ENCODE assay signal across 20 mouse cellular contexts in genomic region chr3:90332485-90332884, GRCm38 (mm10). TPM values are rescaled to one million over a fixed set of nuclear protein-coding genes. Genes with fewer than 3 reads are reported as not detected.
DNase-seq lines count a peak whose midpoint lies in the region; ATAC-seq and TF ChIP-seq lines count a peak whose summit lies in the region.
"Had no signal": no experiment of that assay in that cellular context is flagged by ENCODE, and none has a peak within 500 bp of the region (broad histone marks: within the 10 kb centered on the region; RNA-seq: fewer than 3 reads in every experiment).

No protein-coding gene starts in this region.

- H3K9me3 ChIP-seq in intestine, embryonic 16.5 days (ENCODE audit: control insufficient read depth, low read length): no peaks in the 10 kb centered on the region
- H3K9me3 ChIP-seq in intestine, embryonic 15.5 days: no peaks in the 10 kb centered on the region
- no peaks in the 10 kb centered on the region for H3K9me3 ChIP-seq in liver, postnatal 0 days (ENCODE audit: low read length)
- H3K9me3 ChIP-seq: embryonic facial prominence, embryonic 10.5 days; embryonic facial prominence, embryonic 12.5 days; forebrain, embryonic 13.5 days; forebrain, embryonic 15.5 days had no signal

- peak; percentile 20 for DNase-seq in liver, adult 2 months (ENCODE audit: extremely low read depth, low read depth, low spot score)
- DNase-seq in liver, postnatal 0 days: no peak
- peak; percentile 10 for DNase-seq in yolk sac, embryonic 10.5 days (ENCODE audit: low spot score)
- no peak for DNase-seq in gastrocnemius, postnatal 36 days
- DNase-seq: adrenal gland, adult 8-10 months; adrenal gland, postnatal 14 days; adrenal gland, postnatal 36 days; cerebellum, adult 11-12 months; cerebellum, adult 2 months; cerebellum, adult 9-10 months; cerebellum, postnatal 10 days; cerebellum, postnatal 25 days had no signal

- H3K79me2 ChIP-seq in liver, adult 2 months (ENCODE audit: control insufficient read depth, insufficient read depth, low read length): peaks cover 28% of the 10 kb centered on the region; the same call in 1 of the 2 replicates

- H3K27ac ChIP-seq in intestine, embryonic 16.5 days (ENCODE audit: low read length): no peak overlapping the region
- H3K27ac ChIP-seq in intestine, embryonic 15.5 days: no peak overlapping the region
- H3K27ac ChIP-seq in liver, adult 2 months (replicated peaks; ENCODE audit: insufficient read depth, low read depth, low read length): no peak overlapping the region
- no peak overlapping the region for H3K27ac ChIP-seq in liver, postnatal 0 days (ENCODE audit: low read depth)
- H3K27ac ChIP-seq: embryonic facial prominence, embryonic 10.5 days; embryonic facial prominence, embryonic 12.5 days; forebrain, embryonic 13.5 days; forebrain, embryonic 15.5 days had no signal

- TF ChIP-seq EP300 in liver, postnatal 0 days (IDR thresholded peaks at IDR 0.05; ENCODE audit: low read depth): no peak

- no peaks in the 10 kb centered on the region for H3K27me3 ChIP-seq in intestine, embryonic 16.5 days (replicated peaks; ENCODE audit: control insufficient read depth, insufficient read depth, low read length)
- H3K27me3 ChIP-seq in intestine, embryonic 15.5 days (replicated peaks): no peaks in the 10 kb centered on the region
- H3K27me3 ChIP-seq in liver, adult 2 months (ENCODE audit: control insufficient read depth, insufficient read depth, low read length): no peaks in the 10 kb centered on the region
- H3K27me3 ChIP-seq in liver, postnatal 0 days (ENCODE audit: insufficient read depth, low read length): no peaks in the 10 kb centered on the region
- H3K27me3 ChIP-seq: embryonic facial prominence, embryonic 12.5 days; forebrain, embryonic 13.5 days; forebrain, embryonic 15.5 days; Patski had no signal

- intact Hi-C loops in gastrocnemius, postnatal 36 days (cut with DNase I): no loop called here

- peak; percentile 59; the same call in 1 of the 2 replicates for ATAC-seq in intestine, embryonic 16.5 days
- no peak for ATAC-seq in intestine, embryonic 15.5 days
- no peak for ATAC-seq in liver, postnatal 0 days
- ATAC-seq: activated CD4-positive, CD25-positive, alpha-beta regulatory T cell, adult 4 months; forebrain, embryonic 13.5 days; forebrain, embryonic 15.5 days; Patski had no signal

- no peak overlapping the region for H3K4me2 ChIP-seq in intestine, embryonic 16.5 days (ENCODE audit: low read depth, low read length)
- no peak overlapping the region for H3K4me2 ChIP-seq in intestine, embryonic 15.5 days (replicated peaks)
- no peak overlapping the region for H3K4me2 ChIP-seq in liver, postnatal 0 days (ENCODE audit: low read depth, low read length)
- H3K4me2 ChIP-seq: embryonic facial prominence, embryonic 12.5 days; forebrain, embryonic 13.5 days; forebrain, embryonic 15.5 days had no signal

- no peaks in the 10 kb centered on the region for H3K4me1 ChIP-seq in intestine, embryonic 16.5 days (ENCODE audit: control insufficient read depth, insufficient read depth, low read length)
- H3K4me1 ChIP-seq in intestine, embryonic 15.5 days (replicated peaks): no peaks in the 10 kb centered on the region
- peaks cover 10% of the 10 kb centered on the region for H3K4me1 ChIP-seq in liver, adult 2 months (ENCODE audit: control insufficient read depth, insufficient read depth, low read length)
- no peaks in the 10 kb centered on the region for H3K4me1 ChIP-seq in liver, postnatal 0 days (ENCODE audit: insufficient read depth)
- H3K4me1 ChIP-seq: embryonic facial prominence, embryonic 10.5 days; embryonic facial prominence, embryonic 12.5 days had no signal

- 83% methylated on average over 5 of the region's 5 CpGs for WGBS in intestine, embryonic 16.5 days
- 91% methylated on average over 5 of the region's 5 CpGs for WGBS in intestine, embryonic 15.5 days
- 54% methylated on average over 5 of the region's 5 CpGs for WGBS in liver, adult 2 months
- 74% methylated on average over 5 of the region's 5 CpGs for WGBS in liver, postnatal 0 days (ENCODE audit: insufficient replicate concordance)

- no peak overlapping the region for H3K4me3 ChIP-seq in intestine, embryonic 16.5 days (ENCODE audit: low read length)
- H3K4me3 ChIP-seq in intestine, embryonic 15.5 days (replicated peaks): no peak overlapping the region
- H3K4me3 ChIP-seq in liver, adult 2 months (ENCODE audit: insufficient read depth, low read depth, low read length): no peak overlapping the region
- H3K4me3 ChIP-seq in liver, postnatal 0 days (ENCODE audit: low read depth, low read length): no peak overlapping the region
- H3K4me3 ChIP-seq: embryonic facial prominence, embryonic 10.5 days; embryonic facial prominence, embryonic 12.5 days; forebrain, embryonic 13.5 days; forebrain, embryonic 15.5 days had no signal

- no peak for TF ChIP-seq CTCF in liver, adult 2 months (IDR thresholded peaks at IDR 0.05; ENCODE audit: low read depth, low read length)
- TF ChIP-seq CTCF in liver, postnatal 0 days (IDR thresholded peaks at IDR 0.05; ENCODE audit: low read depth): no peak

- H3K9ac ChIP-seq in intestine, embryonic 16.5 days (ENCODE audit: low read depth, low read length): no peak overlapping the region
- no peak overlapping the region for H3K9ac ChIP-seq in intestine, embryonic 15.5 days
- H3K9ac ChIP-seq in liver, adult 2 months (ENCODE audit: low read depth, low read length): no peak overlapping the region
- no peak overlapping the region for H3K9ac ChIP-seq in liver, postnatal 0 days (replicated peaks)
- H3K9ac ChIP-seq: embryonic facial prominence, embryonic 12.5 days; forebrain, embryonic 13.5 days; forebrain, embryonic 15.5 days had no signal

- no peaks in the 10 kb centered on the region for H3K36me3 ChIP-seq in intestine, embryonic 16.5 days (ENCODE audit: control insufficient read depth, insufficient read depth, low read length)
- H3K36me3 ChIP-seq in intestine, embryonic 15.5 days: no peaks in the 10 kb centered on the region
- no peaks in the 10 kb centered on the region for H3K36me3 ChIP-seq in liver, adult 2 months (ENCODE audit: control insufficient read depth, insufficient read depth, low read length)
- 0 out of 2 replicates have a peak, but pooled peaks cover 3% of the 10 kb centered on the region for H3K36me3 ChIP-seq in liver, postnatal 0 days (replicated peaks; ENCODE audit: insufficient read depth, low read length)
- H3K36me3 ChIP-seq: embryonic facial prominence, embryonic 12.5 days; forebrain, embryonic 15.5 days had no signal

- no peak for TF ChIP-seq POLR2A in liver, adult 2 months (IDR thresholded peaks at IDR 0.05; ENCODE audit: extremely low read depth, insufficient read depth, low read length)

RNA-seq across cellular contexts. Expression of gene Gatad2b, which starts 39.5 kb away (rescaled TPM):
- polyA plus RNA-seq in intestine, embryonic 16.5 days (2015; fragmentation: Nextera tagmentation; extraction: Ambion mirVana): 6.4 and 8.9 TPM in 2 replicates
- polyA plus RNA-seq in intestine, embryonic 15.5 days (2015; fragmentation: Nextera tagmentation; extraction: Ambion mirVana): 9.0 and 9.7 TPM in 2 replicates
- 6.3 and 7.7 TPM in 2 replicates for total RNA-seq in liver, adult 2 months (2014; rRNA removed)
- polyA plus RNA-seq in liver, adult 2 months (2012; rRNA removed): 6.6 and 7.1 TPM in 2 replicates
- polyA plus RNA-seq in liver, postnatal 0 days (2015; fragmentation: Nextera tagmentation; extraction: Ambion mirVana): 2.3 and 3.1 TPM in 2 replicates
- 10 to 100 TPM; 36.1 to 50.1 TPM for total RNA-seq in gastrocnemius, postnatal 36 days (2021)

RNA-seq across cellular contexts. Expression of gene Slc27a3, which starts 57.3 kb away (rescaled TPM):
- polyA plus RNA-seq in intestine, embryonic 16.5 days (2015; fragmentation: Nextera tagmentation; extraction: Ambion mirVana): 8.4 and 8.6 TPM in 2 replicates
- polyA plus RNA-seq in intestine, embryonic 15.5 days (2015; fragmentation: Nextera tagmentation; extraction: Ambion mirVana): 10.6 and 12.4 TPM in 2 replicates
- total RNA-seq in liver, adult 2 months (2014; rRNA removed): 0.37 and 1.1 TPM in 2 replicates
- 1.00 and 2.3 TPM in 2 replicates for polyA plus RNA-seq in liver, adult 2 months (2012; rRNA removed)
- 0.58 and 0.69 TPM in 2 replicates for polyA plus RNA-seq in liver, postnatal 0 days (2015; fragmentation: Nextera tagmentation; extraction: Ambion mirVana)
- total RNA-seq in gastrocnemius, postnatal 36 days (2021): under 1 TPM; 0.59 to 0.91 TPM

Comparison
In these comparisons a context has a peak if more than half of its experiments do, and no peak if none do; other contexts are left out.
1. DNase-seq: peak in liver, adult 2 months (single experiment) and yolk sac, embryonic 10.5 days (single experiment); none in liver, postnatal 0 days (single experiment) and gastrocnemius, postnatal 36 days (0 of 2).